Mouse (Mus musculus): ENCODE measurements around the gene Nusap1. TPM values are rescaled to one million over a fixed set of nuclear protein-coding genes. Genes with fewer than 3 reads are reported as not detected.
"Not testable (repeated sequence)": the region's sequence is repeated elsewhere in the genome, so short reads cannot be mapped to it uniquely, and the experiment has no call there.

Gene Nusap1
- polyA plus RNA-seq, 1 experiment from 2014 or later, result 94.3 TPM

DNA sequence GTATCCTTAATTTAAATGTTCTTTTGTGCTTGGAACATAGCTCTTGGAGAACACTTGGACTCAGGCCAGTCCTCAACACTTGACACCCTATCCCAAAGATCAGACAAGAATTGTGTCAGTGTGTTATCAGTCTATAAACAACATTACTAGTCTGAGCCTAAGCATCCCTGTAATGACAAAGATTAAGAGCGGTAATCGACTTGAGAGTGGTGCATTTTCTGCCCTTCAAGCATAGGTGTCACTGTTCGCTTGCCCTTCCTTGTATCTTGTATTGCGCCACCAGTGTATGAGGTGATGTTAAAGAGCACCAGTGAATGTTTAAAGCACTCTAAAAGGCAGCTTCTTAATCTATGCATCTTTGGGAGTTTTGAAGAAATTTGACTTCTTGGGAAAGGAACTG, 11.1 kb upstream of the Nusap1 start:
- H3K4me2 ChIP-seq (ENCODE audit: low read depth, severe bottlenecking), result no peak overlapping the region
- no peak for DNase-seq (ENCODE audit: low spot score)
- H3K27me3 ChIP-seq (ENCODE audit: control insufficient read depth, insufficient read depth, low read length), result no peaks in the 10 kb centered on the region
- no peak overlapping the region for H3K4me3 ChIP-seq (ENCODE audit: low read depth, low read length)
- no peaks in the 10 kb centered on the region for H3K9me3 ChIP-seq (ENCODE audit: control insufficient read depth, low read length)
- H3K27ac ChIP-seq (replicated peaks; ENCODE audit: low read depth, low read length), result no peak overlapping the region
- H3K9ac ChIP-seq (ENCODE audit: low read length), result no peak overlapping the region
- H3K4me1 ChIP-seq (ENCODE audit: control insufficient read depth, insufficient read depth, low read length), result no peaks in the 10 kb centered on the region
- 92% methylated on average over 4 of the region's 4 CpGs for WGBS
- H3K36me3 ChIP-seq (ENCODE audit: control insufficient read depth, insufficient read depth, low read length), result peaks cover 15% of the 10 kb centered on the region; the same call in 1 of the 2 replicates
- no peak for ATAC-seq (ENCODE audit: insufficient number of reproducible peaks, low FRiP score, low TSS enrichment, low read depth)

- DNase-seq (ENCODE audit: low spot score) (no peak), ATAC-seq (ENCODE audit: insufficient number of reproducible peaks, low FRiP score, low TSS enrichment, low read depth) (no peak; the same call in 1 of the 2 replicates)
- peak overlapping the region; percentile 61 for H3K4me2 ChIP-seq (ENCODE audit: low read depth, severe bottlenecking)
- peak overlapping the region; percentile 78 for H3K9ac ChIP-seq (ENCODE audit: low read length)
- peak overlapping the region; percentile 30; the same call in 1 of the 2 replicates for H3K27ac ChIP-seq (replicated peaks; ENCODE audit: low read depth, low read length)
- WGBS, result under 1% methylated on average over 13 of the region's 13 CpGs
- no peaks in the 10 kb centered on the region for H3K36me3 ChIP-seq (ENCODE audit: control insufficient read depth, insufficient read depth, low read length)
- no peaks in the 10 kb centered on the region for H3K9me3 ChIP-seq (ENCODE audit: control insufficient read depth, low read length)
- peak overlapping the region; percentile 84 for H3K4me3 ChIP-seq (ENCODE audit: low read depth, low read length)
- H3K27me3 ChIP-seq (ENCODE audit: control insufficient read depth, insufficient read depth, low read length), result no peaks in the 10 kb centered on the region
- peaks cover 4% of the 10 kb centered on the region for H3K4me1 ChIP-seq (ENCODE audit: control insufficient read depth, insufficient read depth, low read length)
Measured at GRCm38 (mm10) chr2:119617841-119618198, 278 bp upstream of the Nusap1 start.

DNA sequence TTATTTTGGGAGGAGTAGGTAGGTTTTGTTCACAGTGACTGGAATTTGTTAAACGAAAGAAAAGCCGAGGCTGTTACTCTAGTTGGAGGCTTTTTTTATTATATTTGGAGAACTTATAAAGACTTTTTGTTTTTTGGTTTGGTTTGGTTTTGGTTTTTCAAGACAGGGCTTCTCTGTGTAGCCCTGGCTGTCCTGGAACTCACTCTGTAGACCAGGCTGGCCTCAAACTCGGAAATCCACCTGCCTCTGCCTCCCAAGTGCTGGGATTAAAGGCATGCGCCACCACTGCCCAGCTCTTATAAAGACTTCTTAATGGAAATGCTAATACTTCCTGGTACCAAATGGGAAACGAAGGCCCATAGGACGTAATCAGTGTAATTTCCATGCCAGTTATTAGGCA, 904 bp downstream of the Nusap1 start:
- Histone ChIP-seq H3K27ac (replicated peaks; ENCODE audit: low read depth, low read length) (peak overlapping the region; percentile 38; the same call in 1 of the 2 replicates), H3K4me2 (ENCODE audit: low read depth, severe bottlenecking) (peak overlapping the region; percentile 44), H3K4me3 (ENCODE audit: low read depth, low read length) (peak overlapping the region; percentile 84)
- H3K36me3 ChIP-seq (ENCODE audit: control insufficient read depth, insufficient read depth, low read length); DNase-seq (ENCODE audit: low spot score); H3K4me1 ChIP-seq (ENCODE audit: control insufficient read depth, insufficient read depth, low read length); H3K27me3 ChIP-seq (ENCODE audit: control insufficient read depth, insufficient read depth, low read length); H3K9ac ChIP-seq (ENCODE audit: low read length); ATAC-seq (ENCODE audit: insufficient number of reproducible peaks, low FRiP score, low TSS enrichment, low read depth); H3K9me3 ChIP-seq (ENCODE audit: control insufficient read depth, low read length): not testable (repeated sequence)
- WGBS, result 24% methylated on average over 6 of the region's 6 CpGs

DNA sequence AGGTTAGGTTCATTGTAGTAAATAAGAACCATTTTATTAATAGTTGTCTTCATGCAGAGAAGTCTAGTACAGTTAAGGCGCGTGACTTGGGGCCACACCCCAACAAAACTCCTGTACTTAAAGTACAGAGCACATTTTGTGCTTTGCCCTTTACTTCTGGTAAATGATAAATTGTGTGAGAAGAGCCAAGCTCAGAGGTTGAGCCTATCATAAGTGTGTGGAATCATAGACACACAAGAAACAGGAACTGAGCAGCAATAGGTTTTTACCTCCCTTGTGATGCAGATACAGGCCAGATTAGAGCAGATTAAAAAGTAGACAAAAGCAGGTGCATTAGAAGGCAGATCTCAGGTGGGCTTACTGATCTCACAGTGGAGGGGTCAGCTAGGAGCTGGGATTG, 3.2 kb downstream of the Nusap1 start:
- Histone ChIP-seq H3K27ac (replicated peaks; ENCODE audit: low read depth, low read length) (no peak overlapping the region), H3K9ac (ENCODE audit: low read length) (no peak overlapping the region)

DNA sequence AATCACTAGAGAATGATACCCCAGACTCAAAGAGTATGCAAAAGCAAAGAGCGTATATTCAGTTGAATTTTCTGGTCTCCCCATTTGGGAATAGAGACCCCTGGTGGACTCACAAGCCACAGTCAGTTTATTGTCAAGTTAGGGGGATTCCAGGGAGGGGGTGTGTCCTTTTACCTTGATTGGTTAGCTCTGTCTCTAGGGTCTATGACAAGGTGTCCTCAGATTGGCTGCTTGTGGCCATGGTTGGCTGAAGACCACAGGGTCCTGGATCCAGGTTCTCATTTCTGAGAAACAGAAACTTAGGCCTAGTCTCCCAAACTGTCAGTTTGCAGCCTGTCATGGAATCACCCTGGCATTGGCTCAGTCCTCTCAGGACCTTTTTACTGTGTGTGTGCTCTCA, 18.7 kb downstream of the Nusap1 start:
- H3K9me3 ChIP-seq (ENCODE audit: control insufficient read depth, low read length), result no peaks in the 10 kb centered on the region
- whole genome bisulfite sequencing, result 83% methylated on average over 1 of the region's 1 CpGs
- no peak for ATAC-seq (ENCODE audit: insufficient number of reproducible peaks, low FRiP score, low TSS enrichment, low read depth)

More for the DNA sequence above, 3.2 kb downstream of the Nusap1 start:
- Histone ChIP-seq H3K27me3 (ENCODE audit: control insufficient read depth, insufficient read depth, low read length) (no peaks in the 10 kb centered on the region), H3K9me3 (ENCODE audit: control insufficient read depth, low read length) (no peaks in the 10 kb centered on the region), H3K4me2 (ENCODE audit: low read depth, severe bottlenecking) (0 out of 2 replicates have a peak overlapping the region, but pooled peaks have one; percentile 2), H3K36me3 (ENCODE audit: control insufficient read depth, insufficient read depth, low read length) (peaks cover 2% of the 10 kb centered on the region; the same call in 1 of the 2 replicates), H3K4me3 (ENCODE audit: low read depth, low read length) (no peak overlapping the region), H3K4me1 (ENCODE audit: control insufficient read depth, insufficient read depth, low read length) (peaks cover 4% of the 10 kb centered on the region)
- no peak for DNase-seq (ENCODE audit: low spot score)
- WGBS, result 97% methylated on average over 2 of the region's 2 CpGs
- ATAC-seq (ENCODE audit: insufficient number of reproducible peaks, low FRiP score, low TSS enrichment, low read depth), result no peak

GRCm38 (mm10) chr2:119641214-119641912, 23.3 kb downstream of the Nusap1 start:
- 96% methylated on average over 5 of the region's 5 CpGs for WGBS
- Histone ChIP-seq H3K27ac (replicated peaks; ENCODE audit: low read depth, low read length) (no peak overlapping the region), H3K36me3 (ENCODE audit: control insufficient read depth, insufficient read depth, low read length) (peaks cover 27% of the 10 kb centered on the region), H3K4me1 (ENCODE audit: control insufficient read depth, insufficient read depth, low read length) (no peaks in the 10 kb centered on the region), H3K9ac (ENCODE audit: low read length) (no peak overlapping the region), H3K9me3 (ENCODE audit: control insufficient read depth, low read length) (no peaks in the 10 kb centered on the region), H3K4me2 (ENCODE audit: low read depth, severe bottlenecking) (no peak overlapping the region), H3K4me3 (ENCODE audit: low read depth, low read length) (no peak overlapping the region), H3K27me3 (ENCODE audit: control insufficient read depth, insufficient read depth, low read length) (no peaks in the 10 kb centered on the region)
- no peak for DNase-seq (ENCODE audit: low spot score)
- ATAC-seq (ENCODE audit: insufficient number of reproducible peaks, low FRiP score, low TSS enrichment, low read depth), result no peak

More for the DNA sequence above, 18.7 kb downstream of the Nusap1 start:
- Histone ChIP-seq H3K4me1 (ENCODE audit: control insufficient read depth, insufficient read depth, low read length) (no peaks in the 10 kb centered on the region), H3K4me2 (ENCODE audit: low read depth, severe bottlenecking) (no peak overlapping the region), H3K4me3 (ENCODE audit: low read depth, low read length) (no peak overlapping the region), H3K27me3 (ENCODE audit: control insufficient read depth, insufficient read depth, low read length) (no peaks in the 10 kb centered on the region), H3K27ac (replicated peaks; ENCODE audit: low read depth, low read length) (no peak overlapping the region), H3K9ac (ENCODE audit: low read length) (no peak overlapping the region), H3K36me3 (ENCODE audit: control insufficient read depth, insufficient read depth, low read length) (peaks cover 29% of the 10 kb centered on the region; the same call in 1 of the 2 replicates)
- no peak for DNase-seq (ENCODE audit: low spot score)

DNA sequence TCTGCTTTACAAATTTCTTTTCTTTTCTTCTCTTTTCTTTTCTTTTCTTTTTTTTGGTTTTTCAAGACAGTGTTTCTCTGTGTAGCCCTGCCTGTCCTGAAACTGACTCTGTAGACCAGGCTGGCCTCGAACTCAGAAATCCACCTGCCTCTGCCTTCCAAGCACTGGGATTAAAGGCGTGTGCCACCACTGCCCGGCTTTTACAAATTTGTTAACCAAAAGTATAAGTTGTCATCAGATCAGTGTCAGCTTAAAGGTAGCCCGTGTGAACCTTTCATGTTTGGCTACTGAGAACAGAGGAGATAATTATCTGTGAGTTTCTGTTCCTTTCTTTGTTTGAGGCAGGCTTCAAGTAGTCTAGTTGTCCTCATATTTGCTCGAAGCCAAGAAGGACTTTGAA, 26.2 kb downstream of the Nusap1 start:
- Histone ChIP-seq H3K4me2 (ENCODE audit: low read depth, severe bottlenecking) (no peak overlapping the region), H3K36me3 (ENCODE audit: control insufficient read depth, insufficient read depth, low read length) (peaks cover 30% of the 10 kb centered on the region), H3K9me3 (ENCODE audit: control insufficient read depth, low read length) (no peaks in the 10 kb centered on the region), H3K27ac (replicated peaks; ENCODE audit: low read depth, low read length) (no peak overlapping the region), H3K9ac (ENCODE audit: low read length) (no peak overlapping the region), H3K27me3 (ENCODE audit: control insufficient read depth, insufficient read depth, low read length) (no peaks in the 10 kb centered on the region), H3K4me1 (ENCODE audit: control insufficient read depth, insufficient read depth, low read length) (no peaks in the 10 kb centered on the region), H3K4me3 (ENCODE audit: low read depth, low read length) (no peak overlapping the region)
- DNase-seq (ENCODE audit: low spot score) (no peak), ATAC-seq (ENCODE audit: insufficient number of reproducible peaks, low FRiP score, low TSS enrichment, low read depth) (no peak)
- WGBS, result 90% methylated on average over 5 of the region's 5 CpGs

DNA sequence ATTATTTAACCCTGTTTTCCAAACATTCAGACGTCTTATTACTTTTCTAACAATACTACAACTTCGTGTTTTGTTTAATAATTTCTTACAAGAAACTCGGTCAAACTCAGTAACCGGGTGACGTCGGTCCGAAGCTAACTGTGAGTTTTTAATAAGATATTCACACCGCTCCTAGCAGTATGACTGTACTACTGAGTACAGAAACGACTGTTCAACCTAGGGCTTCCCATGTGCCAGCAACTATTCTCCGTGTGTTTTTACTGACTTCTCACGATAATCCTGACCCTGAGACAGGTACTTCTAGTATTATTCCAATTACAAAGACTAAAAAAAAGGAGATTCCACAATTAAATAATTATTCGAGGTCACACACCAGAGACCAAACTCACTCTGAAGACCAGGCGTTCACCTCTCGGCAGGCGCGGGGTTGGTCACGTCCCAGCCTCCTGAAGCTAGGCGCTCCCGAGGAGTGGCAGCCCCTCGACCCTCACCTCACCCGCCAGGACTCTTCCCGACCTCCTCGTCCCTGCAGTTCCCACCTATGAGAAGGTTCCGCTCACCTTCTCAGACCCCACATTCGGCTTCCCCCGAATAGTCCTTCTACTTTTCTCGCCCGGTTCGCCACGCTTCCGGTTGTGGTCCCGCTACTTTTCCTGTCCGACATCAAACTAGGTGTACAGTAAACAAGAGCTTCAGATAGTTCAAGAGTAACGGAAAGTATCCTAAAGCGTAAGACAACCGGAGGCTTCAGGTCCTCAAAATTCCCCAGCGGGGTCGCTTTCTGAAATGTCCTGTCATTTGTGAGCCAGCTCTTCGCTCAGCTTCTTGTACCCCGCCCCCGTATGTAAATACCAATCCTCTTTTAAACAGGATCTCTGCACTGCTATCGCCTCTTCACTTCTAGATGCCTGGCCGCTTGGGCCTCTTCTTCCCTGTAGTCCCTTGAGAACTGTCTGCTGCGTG, 44.4 kb downstream of the Nusap1 start, which contains the start of gene Ndufaf1:
Gene Ndufaf1, minus strand, starts transcription at position 608 of the 963 bp plus-strand sequence.
- H3K9me3 ChIP-seq (ENCODE audit: control insufficient read depth, low read length), result no peaks in the 10 kb centered on the region
- H3K4me2 ChIP-seq (ENCODE audit: low read depth, severe bottlenecking), result peak within 1 kb of the TSS; percentile 75
- peaks cover 3% of the 10 kb centered on the region; the same call in 1 of the 2 replicates for H3K36me3 ChIP-seq (ENCODE audit: control insufficient read depth, insufficient read depth, low read length)
- no peaks in the 10 kb centered on the region for H3K27me3 ChIP-seq (ENCODE audit: control insufficient read depth, insufficient read depth, low read length)
- ATAC-seq (ENCODE audit: insufficient number of reproducible peaks, low FRiP score, low TSS enrichment, low read depth) (peak; percentile 79), DNase-seq (ENCODE audit: low spot score) (peak; percentile 90)
- H3K4me1 ChIP-seq (ENCODE audit: control insufficient read depth, insufficient read depth, low read length), result no peaks in the 10 kb centered on the region
- no peak within 1 kb of the TSS for H3K27ac ChIP-seq (replicated peaks; ENCODE audit: low read depth, low read length)
- peak within 1 kb of the TSS; percentile 78 for H3K9ac ChIP-seq (ENCODE audit: low read length)
- peak within 1 kb of the TSS; percentile 63 for H3K4me3 ChIP-seq (ENCODE audit: low read depth, low read length)
- WGBS, result 1% methylated on average over 44 of the region's 44 CpGs
